Mouse (Mus musculus): ENCODE results near the gene Txnl4b.

The Txnl4b gene

DNA sequence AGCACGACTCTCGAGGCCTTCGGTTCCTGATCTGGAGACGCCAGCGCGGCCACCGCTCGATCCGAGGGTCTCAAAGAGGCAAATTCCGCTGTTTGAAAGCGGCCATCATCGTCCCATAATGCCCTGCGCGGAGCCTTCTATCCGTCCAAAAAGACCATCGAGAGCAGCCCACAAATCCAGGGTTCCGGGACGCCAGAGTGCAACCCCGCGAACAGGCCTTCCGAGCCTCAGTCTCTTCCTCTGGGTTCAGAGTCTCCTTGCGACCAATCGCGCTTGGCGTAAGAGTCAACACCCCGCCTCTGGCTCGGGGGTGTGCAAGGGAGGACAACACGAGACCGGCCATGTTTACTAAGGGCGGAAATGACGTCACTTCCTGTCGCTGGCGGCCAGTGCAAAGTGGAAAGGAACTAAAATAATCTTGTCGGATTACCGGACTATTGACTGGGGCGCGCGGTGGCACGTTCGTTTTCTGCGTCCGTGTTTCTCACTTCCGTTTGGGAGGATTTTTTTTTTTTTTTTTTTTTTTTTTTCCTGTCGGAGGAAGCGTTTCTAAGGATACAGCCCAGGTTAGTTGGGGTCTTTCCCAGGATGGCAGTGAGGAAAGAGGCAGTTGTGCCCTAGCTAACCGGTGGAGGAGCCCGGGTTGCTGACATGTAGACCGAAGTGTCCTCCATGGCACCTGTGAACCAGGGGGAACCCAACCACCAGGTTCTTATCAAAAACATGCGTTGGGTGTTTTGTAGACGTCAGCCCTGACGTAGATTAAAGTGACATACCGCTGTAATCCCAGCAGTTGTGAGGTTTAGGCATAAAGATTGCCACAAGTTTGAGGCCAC is at the start of gene Txnl4b, which contains the start of gene Dhx38:
Gene Txnl4b, plus strand, starts transcription at position 395 of the 836 bp plus-strand sequence.
Gene Dhx38, minus strand, starts transcription at position 364 of the 836 bp plus-strand sequence.
- peak; percentile 100 for DNase-seq

DNA sequence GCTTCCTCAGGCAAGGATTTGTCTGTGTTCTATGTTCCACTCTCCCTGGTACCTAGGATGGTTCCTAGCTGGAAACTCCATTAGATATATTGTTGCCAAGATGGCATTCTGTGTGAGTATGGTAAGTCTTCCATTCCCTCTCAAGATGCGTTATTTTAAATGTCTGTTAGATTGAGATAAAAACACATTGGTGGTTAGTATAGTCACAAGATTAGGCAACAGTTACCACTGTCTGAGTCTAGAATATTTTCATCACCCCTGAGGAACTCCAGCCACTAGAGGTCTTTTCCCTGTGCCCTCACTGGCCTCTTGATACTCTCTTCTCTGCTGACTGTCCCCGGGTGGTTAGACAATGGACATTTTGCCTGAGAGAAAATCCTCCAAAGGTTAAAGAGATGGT is 41.7 kb upstream of the Txnl4b start:
- DNase-seq = no peak

DNA sequence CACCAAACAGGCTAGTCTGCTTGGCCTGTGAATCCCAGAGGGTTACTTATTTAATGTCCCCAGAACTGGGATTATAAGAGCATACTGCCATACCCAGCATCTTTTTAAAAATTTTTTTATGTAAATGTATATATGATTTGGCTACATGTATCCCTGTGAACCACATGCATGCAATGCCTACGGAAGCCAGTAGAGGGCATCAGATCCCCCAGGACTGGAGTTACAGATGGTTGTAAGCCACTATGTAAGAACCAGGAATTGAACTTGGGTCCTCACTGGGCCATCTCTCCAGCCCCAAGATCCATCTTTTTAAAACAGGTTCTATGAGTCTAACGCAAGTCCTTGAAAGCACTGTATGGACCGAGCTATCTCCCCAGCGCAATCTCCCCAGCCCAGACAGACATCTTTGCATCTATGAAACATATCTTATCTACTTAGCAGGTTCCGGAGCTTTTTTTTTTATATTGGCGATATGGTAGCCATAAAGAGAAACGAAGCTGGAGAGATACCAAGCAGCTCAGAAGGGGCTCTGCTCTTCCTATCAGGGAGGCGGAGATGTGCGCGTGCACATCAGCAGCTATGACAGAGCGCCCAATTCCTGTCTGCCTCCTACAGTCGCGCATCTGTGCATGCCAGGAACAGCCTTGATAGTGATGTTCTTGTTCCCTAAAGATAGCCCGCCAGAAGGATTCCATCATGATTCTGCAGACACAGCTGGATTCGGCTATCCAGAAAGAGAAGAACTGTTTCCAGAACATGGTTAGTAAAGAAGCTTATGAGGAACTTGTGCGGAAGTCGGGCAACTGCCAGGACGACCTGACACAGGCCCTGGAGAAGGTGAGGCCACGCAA is 30.3 kb upstream of the Txnl4b start:
- DNase-seq = no peak

DNA sequence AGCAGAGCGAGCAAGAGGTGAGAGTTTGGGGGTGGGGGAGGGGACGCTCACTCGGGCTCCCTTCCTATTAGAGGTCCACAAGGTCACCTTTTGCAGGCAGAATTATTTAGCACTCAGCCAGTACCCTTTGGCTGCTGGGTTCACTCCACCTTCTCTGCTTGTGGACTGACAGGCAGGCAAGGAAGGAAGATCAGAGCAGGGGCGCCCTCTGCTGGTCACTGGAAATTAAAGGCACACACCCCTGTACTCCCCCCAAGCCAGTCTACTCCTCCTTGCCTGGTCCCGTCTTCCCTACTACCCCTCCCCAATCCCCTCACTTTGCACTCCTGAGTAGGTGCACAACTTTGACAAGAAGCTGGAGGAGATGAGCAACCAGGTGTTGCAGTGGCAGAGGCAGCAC is 29.0 kb upstream of the Txnl4b start:
- DNase-seq = peak; percentile 33

DNA sequence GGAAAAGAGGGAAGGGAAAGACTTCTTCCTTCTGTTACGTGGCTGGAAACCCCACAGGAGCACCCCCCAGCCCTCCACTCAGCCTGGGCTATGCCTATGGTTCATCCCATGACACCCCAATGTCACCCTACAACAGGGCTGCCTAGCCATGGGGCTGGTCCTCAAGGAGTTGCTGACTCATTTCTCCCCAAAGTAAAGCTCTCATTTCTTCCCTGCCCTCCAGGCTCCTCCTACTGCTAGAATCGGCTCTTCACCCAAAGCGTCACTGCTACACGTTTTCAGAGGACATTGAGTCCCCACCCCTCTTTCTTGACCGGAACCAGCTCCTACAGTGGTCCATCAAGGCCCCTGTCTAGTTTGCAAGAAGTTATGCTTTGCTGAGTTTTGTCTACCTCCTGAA is 23.5 kb upstream of the Txnl4b start:
- DNase-seq = no peak

DNA sequence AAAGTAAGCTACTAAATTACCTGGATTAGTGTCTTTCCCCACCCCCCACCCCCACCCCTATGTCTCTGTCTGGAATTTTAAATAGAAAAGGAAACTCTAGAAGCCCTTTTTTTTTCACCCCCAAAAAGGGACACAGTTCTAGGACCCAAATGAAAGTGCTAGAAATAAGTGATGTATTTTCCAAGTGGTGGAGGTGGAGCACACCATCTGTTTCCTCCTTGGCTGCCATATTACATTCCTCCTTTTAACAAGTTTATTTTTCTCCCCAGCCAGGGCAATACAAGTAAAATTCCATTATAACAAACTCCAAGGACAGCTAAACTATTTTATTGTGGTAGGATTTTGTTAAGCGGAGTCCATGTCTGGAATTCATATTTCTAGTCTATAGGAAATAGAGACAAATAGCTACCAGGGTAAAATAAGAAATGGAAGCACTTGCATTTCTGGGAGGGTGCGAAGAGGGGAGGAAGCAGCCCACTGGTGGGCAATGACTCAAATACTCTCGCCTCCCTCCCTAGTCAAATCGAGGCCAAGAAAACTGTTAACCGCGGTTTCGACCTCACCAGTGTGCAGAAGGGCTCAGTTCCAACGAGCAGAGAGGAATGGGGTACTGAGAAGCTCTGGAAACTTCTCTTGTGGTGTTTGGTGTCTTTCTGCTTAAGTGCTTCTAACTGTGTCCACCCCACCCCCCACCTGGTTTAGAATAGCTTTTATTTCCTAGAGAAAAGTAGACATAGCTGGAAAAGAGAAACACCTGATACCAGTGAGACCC is 22.8 kb upstream of the Txnl4b start:
- no peak for DNase-seq

DNA sequence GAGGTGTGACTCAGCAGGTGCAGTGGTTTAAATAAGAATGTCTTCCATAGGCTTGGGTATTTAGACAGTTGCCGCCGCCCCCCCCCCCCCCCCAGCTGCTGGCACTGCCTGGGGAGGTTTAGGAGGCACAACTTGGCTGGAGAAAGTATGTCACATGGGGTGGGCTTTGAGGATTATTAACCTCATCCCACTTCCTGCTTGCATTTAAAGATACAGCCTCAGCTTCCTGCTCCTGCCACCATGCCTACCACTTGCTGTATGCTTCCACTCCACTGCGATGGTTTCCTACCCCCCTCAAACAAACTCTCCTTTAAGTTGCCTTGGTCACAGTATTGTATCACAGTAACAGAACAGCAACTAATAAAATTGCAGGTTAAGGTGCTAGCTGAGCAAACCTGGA is 21.6 kb upstream of the Txnl4b start:
- DNase-seq = no peak

DNA sequence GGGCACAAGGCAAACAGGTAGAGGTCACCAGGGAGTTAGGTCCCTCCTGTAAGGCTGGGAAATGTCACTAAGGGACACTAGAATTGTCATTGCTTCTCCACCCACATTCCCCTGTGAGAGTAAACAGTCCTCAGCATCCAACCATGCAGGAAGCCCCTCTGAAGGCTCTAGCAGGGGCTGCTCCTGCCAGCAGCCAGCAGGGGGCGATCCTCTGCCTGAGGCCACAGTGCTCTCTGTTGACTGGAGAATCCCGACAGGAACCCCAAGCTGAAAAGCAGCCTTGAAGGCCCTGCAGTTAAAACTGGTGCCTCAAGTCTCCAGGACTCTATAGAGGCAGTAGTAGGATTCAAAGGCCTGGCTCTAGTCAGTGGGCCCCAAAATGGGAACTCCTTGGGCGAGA is 14.0 kb upstream of the Txnl4b start:
- DNase-seq = no peak

DNA sequence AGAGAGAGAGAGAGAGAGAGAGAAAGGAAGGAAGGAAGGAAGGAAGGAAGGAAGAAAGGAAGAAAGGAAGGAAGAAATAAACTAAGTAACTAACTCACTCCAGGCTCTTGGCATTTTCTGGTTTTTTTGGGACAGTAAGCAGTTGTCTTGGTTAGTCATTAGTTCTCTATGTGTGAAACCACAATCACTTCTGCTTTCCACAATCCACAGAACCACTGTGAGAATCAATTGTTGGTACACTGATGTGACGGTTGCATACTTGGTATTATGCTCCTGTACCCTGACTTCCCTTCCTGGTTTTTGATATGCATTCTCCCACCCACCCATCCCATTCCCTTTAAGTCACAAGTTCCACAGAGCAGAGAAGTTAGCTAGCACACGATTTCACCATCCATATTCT is 1.8 kb upstream of the Txnl4b start:
- DNase-seq = no peak

DNA sequence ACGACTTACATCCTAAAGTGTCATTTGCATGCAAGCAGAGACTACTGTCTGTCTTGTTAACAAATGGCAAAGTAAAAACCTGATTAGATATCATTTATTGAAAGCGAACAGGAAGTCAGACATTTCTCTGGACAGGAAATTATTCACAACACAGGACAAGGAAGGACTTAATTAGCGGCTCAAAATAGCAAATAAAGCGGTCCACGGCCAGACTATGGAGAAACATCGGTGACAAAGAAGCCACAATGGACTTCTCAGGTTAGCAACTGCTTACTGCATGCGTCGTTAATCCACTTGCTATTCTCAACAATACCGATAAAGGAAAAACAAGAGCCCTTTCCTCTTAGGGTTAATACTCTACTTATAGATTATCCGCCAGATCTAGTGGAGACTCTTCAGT is 926 bp upstream of the Txnl4b start:
- no peak for DNase-seq

DNA sequence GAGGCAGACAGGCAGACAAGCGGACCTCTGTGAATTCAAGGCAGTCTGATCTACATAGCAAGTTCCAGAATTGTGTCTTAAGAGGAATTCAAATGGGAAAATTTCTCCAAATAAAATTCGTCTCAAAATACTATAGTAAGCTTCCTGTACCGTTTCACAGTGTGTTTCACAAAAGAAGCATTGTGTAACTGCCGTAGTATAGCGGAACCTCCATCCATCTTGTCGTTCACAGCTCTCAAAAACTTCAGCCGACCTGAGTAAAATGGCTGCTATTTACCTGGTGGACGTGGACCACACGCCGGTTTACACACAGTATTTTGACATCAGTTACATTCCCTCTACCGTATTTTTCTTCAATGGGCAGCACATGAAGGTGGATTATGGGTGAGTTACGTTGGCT is 5.4 kb downstream of the Txnl4b start:
- no peak for DNase-seq

DNA sequence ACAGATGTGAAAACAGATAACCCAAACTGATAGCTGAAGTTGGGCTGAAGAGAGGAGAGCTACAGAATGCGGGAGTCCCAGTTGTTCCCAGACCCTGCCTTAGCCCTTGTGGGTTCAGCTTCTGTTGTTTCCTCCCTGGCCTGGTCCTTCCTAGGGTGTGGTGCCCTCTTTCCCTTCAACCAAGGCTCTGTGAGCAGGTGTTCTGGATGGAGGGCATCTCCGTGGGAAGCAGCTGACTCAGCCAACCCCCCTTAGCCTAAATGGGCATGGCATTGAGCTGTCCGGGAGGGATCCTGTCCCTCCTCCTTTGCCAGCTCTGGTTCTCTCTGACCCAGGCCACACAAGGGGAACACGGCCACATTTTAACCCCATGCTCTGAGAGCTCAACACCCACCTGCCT is 10.6 kb downstream of the Txnl4b start:
- no peak for DNase-seq

DNA sequence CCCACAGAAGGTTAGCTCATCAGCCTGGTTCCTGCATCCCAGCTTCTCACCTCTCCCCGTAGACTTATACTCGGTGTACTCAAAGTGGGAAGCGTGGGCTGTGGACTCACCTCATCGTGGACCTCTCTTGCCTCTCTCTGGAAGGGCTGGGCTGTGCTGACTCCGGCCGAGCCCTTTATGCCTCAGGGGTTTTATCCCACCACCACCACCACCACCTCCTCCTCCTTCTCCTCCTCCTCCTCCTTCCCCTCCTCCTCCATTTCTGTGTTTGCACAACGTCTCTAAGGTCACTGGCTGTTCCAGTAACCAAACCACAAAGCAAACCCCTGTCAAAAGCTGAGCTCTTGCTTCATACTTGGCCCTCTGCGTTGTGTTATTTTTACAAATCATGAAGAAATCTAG is 13.2 kb downstream of the Txnl4b start, which contains the start of gene Hp:
Gene Hp, minus strand, starts transcription at position 273 of the 402 bp plus-strand sequence.
- no peak for DNase-seq

DNA sequence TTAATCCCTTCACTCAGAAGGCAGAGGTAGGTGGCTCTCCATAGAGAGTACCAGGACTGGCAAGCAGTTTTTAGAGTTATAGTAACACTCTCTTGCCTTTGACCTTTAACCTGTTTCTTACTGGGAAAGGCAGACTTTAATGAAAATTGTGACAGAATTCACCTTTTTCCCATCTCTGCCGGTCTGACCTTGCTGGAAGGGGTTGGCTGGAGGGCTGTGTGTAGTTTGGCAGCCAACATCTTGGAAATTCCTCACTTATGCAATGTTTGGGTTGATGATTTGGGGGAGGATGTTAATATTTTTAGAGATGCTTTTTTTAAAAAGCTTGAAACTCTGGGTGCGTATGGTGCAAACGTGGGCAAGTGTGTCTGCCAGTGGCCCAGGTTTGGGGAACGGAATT is 18.6 kb downstream of the Txnl4b start:
- DNase-seq = no peak

DNA sequence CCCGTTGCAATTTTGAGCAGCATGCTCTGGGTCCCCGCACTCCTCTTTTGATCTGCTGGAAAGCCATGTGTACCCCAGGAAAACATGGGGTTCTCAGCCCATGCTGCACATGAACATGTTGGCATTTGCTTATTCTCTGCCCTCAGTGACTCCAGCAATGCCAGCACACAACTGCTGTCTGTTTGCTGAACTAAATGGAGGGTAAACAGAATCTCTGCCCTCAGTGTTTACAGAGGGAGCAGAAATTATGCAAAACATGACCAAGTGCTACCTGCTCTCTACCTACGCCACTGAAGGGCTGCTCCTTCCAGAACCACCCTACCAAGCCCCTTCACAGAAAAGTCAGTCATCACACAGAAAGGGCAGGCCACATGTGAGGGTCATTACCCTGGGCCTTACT is 19.1 kb downstream of the Txnl4b start:
- DNase-seq = no peak

DNA sequence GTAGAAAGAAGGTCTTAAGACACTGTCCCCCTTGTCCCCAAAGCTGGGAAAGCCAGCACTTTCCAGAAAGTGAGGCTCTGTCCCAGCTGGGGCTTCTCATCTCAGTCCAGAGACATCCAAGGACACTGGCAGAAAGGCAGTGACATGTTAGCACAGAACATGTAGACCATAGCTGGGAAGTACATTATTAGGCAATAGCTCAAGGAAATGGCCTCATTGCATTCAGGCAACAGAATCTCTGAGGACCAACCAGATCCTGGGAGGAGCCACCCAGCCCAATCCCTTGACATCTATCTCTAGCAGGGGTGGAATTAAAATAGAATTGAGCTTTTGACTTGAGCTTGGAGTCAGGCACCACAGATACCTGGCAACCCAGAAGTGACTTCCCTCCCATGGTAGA is 20.0 kb downstream of the Txnl4b start:
- no peak for DNase-seq

DNA sequence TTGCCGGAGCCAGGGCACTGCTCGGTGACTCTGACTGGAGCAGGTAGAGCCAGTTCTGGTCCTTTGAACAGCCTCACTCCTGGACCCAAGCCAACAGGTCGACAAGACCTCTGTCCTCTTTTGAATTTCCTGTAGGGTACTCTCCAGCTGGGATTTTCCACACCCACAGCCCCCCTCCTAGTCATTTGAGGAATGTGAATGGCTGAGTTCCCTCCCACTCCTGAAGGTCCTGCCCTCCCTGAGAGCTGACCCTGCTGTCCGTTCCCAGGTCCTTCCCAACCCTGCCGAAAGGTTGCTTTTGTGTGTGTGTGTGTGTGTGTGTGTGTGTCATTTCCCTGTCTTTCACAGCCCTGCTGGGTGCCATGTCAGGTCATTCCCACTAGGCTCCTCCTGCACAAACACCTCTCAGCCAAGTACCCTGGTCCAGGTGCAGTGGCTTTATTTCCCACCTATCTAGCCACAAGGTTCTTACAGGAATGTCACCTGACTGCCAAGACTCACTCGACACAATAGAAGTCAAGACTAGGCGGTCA is 21.3 kb downstream of the Txnl4b start:
- DNase-seq = no peak

DNA sequence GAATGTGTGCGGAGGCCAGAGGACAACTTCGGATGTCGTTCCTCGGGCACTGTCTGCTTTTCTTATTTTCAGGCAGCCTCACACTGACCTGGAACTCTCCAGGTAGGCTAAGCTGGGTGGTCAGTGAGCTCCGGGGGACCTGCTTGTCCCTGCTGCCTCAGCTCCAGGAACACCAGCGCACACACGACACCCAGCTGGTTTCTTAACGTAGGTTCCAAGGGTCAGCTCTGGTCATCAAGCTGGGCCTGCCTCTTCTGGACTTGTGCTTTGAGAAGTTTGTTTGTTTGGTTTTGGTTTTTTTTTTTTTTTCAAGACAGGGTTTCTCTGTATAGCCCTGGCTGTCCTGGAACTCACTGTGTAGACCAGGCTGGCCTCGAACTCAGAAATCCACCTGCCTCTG is 25.2 kb downstream of the Txnl4b start:
- DNase-seq = no peak

DNA sequence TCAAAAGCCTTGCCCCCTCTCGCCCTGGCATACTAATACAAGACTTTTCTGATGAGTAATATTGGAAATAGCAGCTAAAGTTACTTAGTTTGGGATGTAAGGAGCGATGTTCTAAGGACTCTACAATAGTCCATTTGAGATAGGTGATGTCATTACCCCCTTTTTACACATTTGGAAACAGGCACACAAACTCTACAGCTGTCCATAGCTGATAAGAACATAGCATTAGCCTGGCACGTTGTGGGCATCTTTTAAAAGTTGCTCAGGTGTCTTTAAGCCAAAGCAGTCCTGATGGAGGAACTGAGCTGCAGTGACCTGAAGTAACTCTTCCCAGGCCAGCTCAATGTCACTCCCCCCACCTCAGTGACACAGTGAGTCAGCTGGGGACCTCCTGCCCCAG is 25.7 kb downstream of the Txnl4b start:
- DNase-seq = no peak

DNA sequence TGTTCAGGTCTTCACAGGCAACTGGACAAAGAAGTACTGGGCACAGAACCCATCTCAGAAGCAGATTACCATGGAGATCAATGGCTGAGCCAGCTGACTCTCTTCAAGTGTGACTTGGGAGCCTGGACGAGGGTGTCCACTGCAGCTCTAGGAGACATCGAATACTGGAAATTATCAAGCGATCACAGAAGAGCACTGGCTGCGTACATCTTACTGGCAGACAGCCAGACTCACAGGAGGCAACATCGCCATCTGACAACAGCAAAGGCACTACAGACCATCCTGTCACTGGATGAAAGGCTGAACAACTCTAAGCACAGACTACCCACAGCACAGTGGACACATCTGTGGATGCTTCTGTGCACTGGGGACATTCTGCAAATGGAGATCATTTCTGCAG is 26.5 kb downstream of the Txnl4b start:
- no peak for DNase-seq

DNA sequence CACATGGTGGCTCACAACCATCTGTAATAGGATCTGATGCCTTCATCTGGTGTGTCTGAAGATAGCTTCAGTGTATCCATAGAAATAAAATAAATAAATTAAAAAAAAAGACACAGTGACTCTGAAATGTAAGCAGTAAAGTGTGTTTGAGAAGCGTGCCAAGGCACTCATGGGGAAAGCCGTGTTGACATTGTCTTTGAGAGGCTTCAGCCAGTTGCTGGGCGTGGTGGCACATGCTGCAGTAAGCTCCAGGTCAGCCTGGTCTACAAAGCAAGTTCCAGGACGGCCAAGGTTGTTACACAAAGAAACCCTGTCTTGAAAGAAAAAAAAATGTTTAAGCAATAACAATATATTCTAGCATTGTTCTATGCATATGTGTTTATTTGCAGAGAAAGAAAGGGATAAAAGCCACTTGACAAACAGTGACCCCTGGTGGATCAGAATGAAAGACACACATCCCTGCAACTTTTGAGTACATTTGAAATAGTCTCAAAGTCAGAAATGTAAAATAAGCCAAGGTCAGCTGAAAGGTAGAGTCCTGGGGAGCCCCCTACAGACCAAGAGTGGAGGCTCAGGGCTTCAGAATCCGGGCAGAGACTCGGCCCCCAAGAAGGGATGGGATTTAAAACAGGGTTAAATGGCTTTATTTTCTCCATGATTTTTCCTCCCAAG is 27.6 kb downstream of the Txnl4b start:
- DNase-seq = no peak

DNA sequence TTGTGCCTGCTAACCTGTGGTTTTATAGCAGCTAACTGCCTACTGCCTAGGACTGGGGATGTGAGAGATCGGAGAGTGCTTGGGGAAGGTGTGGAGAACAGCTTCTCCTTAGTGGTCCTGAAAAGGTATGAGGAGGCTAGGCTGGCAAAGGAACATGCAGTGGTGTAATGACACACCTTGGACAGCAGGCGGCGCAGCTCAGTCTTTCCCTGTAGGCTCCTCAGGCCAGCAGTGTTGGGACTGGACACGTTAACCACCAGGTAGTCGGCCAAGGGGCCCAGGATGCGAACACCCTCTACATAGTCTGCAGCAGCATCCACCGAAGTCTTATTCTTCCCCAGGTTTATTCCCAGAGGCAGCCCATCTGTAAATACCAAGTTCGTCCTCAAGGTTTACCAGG is 30.2 kb downstream of the Txnl4b start:
- DNase-seq = peak; percentile 16

All from cerebellum, adult 9-11 months (tissue).